Mouse (Mus musculus): ENCODE measurements around the gene A930009A15Rik. TPM values are rescaled to one million over a fixed set of nuclear protein-coding genes. Genes with fewer than 3 reads are reported as not detected.

The A930009A15Rik gene
- total RNA-seq, 2 experiments from 2014 or later: 0.61 TPM; not detected in 1

- H3K4me3 ChIP-seq: no peak overlapping the region
- no peak overlapping the region for H3K27ac ChIP-seq
- no peak for TF ChIP-seq CTCF (conservative IDR thresholded peaks at IDR 0.05)
- no peak for DNase-seq (ENCODE audit: low spot score in 2 of 2)
Observed at GRCm38 (mm10) chr10:115626678-115627077, 56.9 kb downstream of the A930009A15Rik start.

Other genes with a start within 250 kb of the A930009A15Rik start
- 10 to 100 TPM; 42.0 to 42.7 TPM for gene Tmem19, start 207.5 kb upstream of the A930009A15Rik start, total RNA-seq (2021)
- gene Thap2, start 185.5 kb upstream of the A930009A15Rik start, total RNA-seq (2021): 10 to 100 TPM; 15.3 to 15.5 TPM
- 10 to 100 TPM; 51.9 to 54.9 TPM for gene Zfc3h1, start 185.0 kb upstream of the A930009A15Rik start, total RNA-seq (2021)
- gene Lgr5, start 17.8 kb downstream of the A930009A15Rik start, total RNA-seq (2021): 1 to 10 TPM; 1.4 to 2.3 TPM
- gene Tspan8, start 246.8 kb downstream of the A930009A15Rik start, total RNA-seq (2021): under 1 TPM in 1 of 2 experiments, not detected in 1; 0.26 TPM